Mouse (Mus musculus) erythroblast, embryonic 14.5 days (primary cell): ENCODE measurements around the gene S100a1. TPM values are rescaled to one million over a fixed set of nuclear protein-coding genes. Genes with fewer than 3 reads are reported as not detected.

Experiments
- H3K27me3 ChIP-seq: 2 replicates; pipeline ENCODE4 v1.6.1; 2012; ENCODE audit warnings: inconsistent platforms; ENCODE audit not compliant: control insufficient read depth
- H3K36me3 ChIP-seq: 2 replicates; pipeline ENCODE4 v1.6.1; 2012; ENCODE audit warnings: mild to moderate bottlenecking, inconsistent platforms; ENCODE audit not compliant: control insufficient read depth
- H3K4me1 ChIP-seq: 2 replicates; pipeline ENCODE4 v1.6.1; 2012; ENCODE audit warnings: inconsistent platforms; ENCODE audit not compliant: control insufficient read depth
- H3K4me3 ChIP-seq: replicated peaks from 2 replicates; pipeline ENCODE3; 2012; ENCODE audit warnings: moderate library complexity, mild to moderate bottlenecking, inconsistent platforms
- H3K9me3 ChIP-seq: 2 replicates; pipeline ENCODE4 v1.6.1; 2012; ENCODE audit warnings: low read length, inconsistent platforms, mixed read lengths; ENCODE audit not compliant: control insufficient read depth
- GATA1 ChIP-seq: IDR thresholded peaks from 2 replicates; pipeline ENCODE4 v1.6.1; 2012; ENCODE audit warnings: low read length, inconsistent platforms, mixed read lengths
- TAL1 ChIP-seq: IDR thresholded peaks from 3 replicates; pipeline ENCODE4 v1.6.1; 2012; ENCODE audit warnings: low read length, inconsistent platforms, mixed read lengths
- polyA plus RNA-seq: library from polyadenylated mRNA; stranded (reverse); fragments of >175 nt; gene quantifications from 2 replicates; pipeline ENCODE4 v1.2.3, GENCODE M21; 2012

Gene S100a1
- polyA plus RNA-seq, 1 experiment, result 0.15 TPM

- H3K27me3 ChIP-seq, result no peaks in the 10 kb centered on the region
- no peaks in the 10 kb centered on the region for H3K36me3 ChIP-seq
- no peak for TF ChIP-seq TAL1
- no peak for TF ChIP-seq GATA1
- H3K4me1 ChIP-seq, result no peaks in the 10 kb centered on the region
- H3K9me3 ChIP-seq, result no peaks in the 10 kb centered on the region
- H3K4me3 ChIP-seq, result peak within 1 kb of the TSS; percentile 32
Measured at GRCm38 (mm10) chr3:90537141-90537904, 23.1 kb upstream of the S100a1 start, which contains the start of gene S100a16. Gene S100a16 (plus strand): TSS chr3:90537254.

- no peaks in the 10 kb centered on the region for H3K27me3 ChIP-seq
- H3K4me1 ChIP-seq, result no peaks in the 10 kb centered on the region
- no peaks in the 10 kb centered on the region for H3K9me3 ChIP-seq
- TF ChIP-seq GATA1, result no peak
- TF ChIP-seq TAL1, result no peak
- H3K36me3 ChIP-seq, result no peaks in the 10 kb centered on the region
- H3K4me3 ChIP-seq, result no peak overlapping the region
Measured at GRCm38 (mm10) chr3:90535446-90535845, 21.3 kb upstream of the S100a1 start.

- TF ChIP-seq GATA1, result no peak
- no peak for TF ChIP-seq TAL1
- Histone ChIP-seq H3K27me3 (no peaks in the 10 kb centered on the region), H3K4me3 (no peak overlapping the region), H3K36me3 (no peaks in the 10 kb centered on the region), H3K4me1 (no peaks in the 10 kb centered on the region), H3K9me3 (no peaks in the 10 kb centered on the region)
Measured at GRCm38 (mm10) chr3:90531713-90532112, 17.5 kb upstream of the S100a1 start.

GRCm38 (mm10) chr3:90527291-90527873 lies 13.2 kb upstream of the S100a1 start:
- TF ChIP-seq GATA1 (no peak), TAL1 (no peak)
- Histone ChIP-seq H3K4me3 (no peak overlapping the region), H3K9me3 (no peaks in the 10 kb centered on the region), H3K27me3 (no peaks in the 10 kb centered on the region), H3K4me1 (no peaks in the 10 kb centered on the region; the same call in 1 of the 2 replicates), H3K36me3 (no peaks in the 10 kb centered on the region)

GRCm38 (mm10) chr3:90526580-90526979 lies 12.4 kb upstream of the S100a1 start, which contains the start of gene S100a14:
Gene S100a14 (plus strand): TSS chr3:90526856.
- TF ChIP-seq TAL1 (no peak), GATA1 (no peak)
- no peaks in the 10 kb centered on the region for H3K27me3 ChIP-seq
- no peak within 1 kb of the TSS for H3K4me3 ChIP-seq
- H3K9me3 ChIP-seq, result no peaks in the 10 kb centered on the region
- H3K4me1 ChIP-seq, result no peaks in the 10 kb centered on the region; the same call in 1 of the 2 replicates
- H3K36me3 ChIP-seq, result no peaks in the 10 kb centered on the region

GRCm38 (mm10) chr3:90526076-90526475 lies 11.9 kb upstream of the S100a1 start:
- H3K4me3 ChIP-seq, result no peak overlapping the region
- no peaks in the 10 kb centered on the region for H3K36me3 ChIP-seq
- no peak for TF ChIP-seq TAL1
- no peak for TF ChIP-seq GATA1
- H3K27me3 ChIP-seq, result no peaks in the 10 kb centered on the region
- no peaks in the 10 kb centered on the region; the same call in 1 of the 2 replicates for H3K4me1 ChIP-seq
- no peaks in the 10 kb centered on the region for H3K9me3 ChIP-seq

GRCm38 (mm10) chr3:90525421-90525820 lies 11.2 kb upstream of the S100a1 start:
- H3K27me3 ChIP-seq, result no peaks in the 10 kb centered on the region
- no peaks in the 10 kb centered on the region for H3K36me3 ChIP-seq
- no peak overlapping the region for H3K4me3 ChIP-seq
- H3K4me1 ChIP-seq, result no peaks in the 10 kb centered on the region; the same call in 1 of the 2 replicates
- TF ChIP-seq GATA1 (no peak), TAL1 (no peak)
- no peaks in the 10 kb centered on the region for H3K9me3 ChIP-seq

GRCm38 (mm10) chr3:90517711-90518110 lies 3.5 kb upstream of the S100a1 start:
- H3K9me3 ChIP-seq, result no peaks in the 10 kb centered on the region
- peaks cover 26% of the 10 kb centered on the region for H3K4me1 ChIP-seq
- no peak for TF ChIP-seq TAL1
- peaks cover 12% of the 10 kb centered on the region for H3K27me3 ChIP-seq
- H3K36me3 ChIP-seq, result no peaks in the 10 kb centered on the region
- no peak overlapping the region for H3K4me3 ChIP-seq

- no peak overlapping the region for H3K4me3 ChIP-seq
- peaks cover 26% of the 10 kb centered on the region for H3K4me1 ChIP-seq
- H3K36me3 ChIP-seq, result peaks cover 6% of the 10 kb centered on the region
- H3K27me3 ChIP-seq, result peaks cover 12% of the 10 kb centered on the region
- H3K9me3 ChIP-seq, result no peaks in the 10 kb centered on the region
- TF ChIP-seq TAL1, result no peak
- no peak for TF ChIP-seq GATA1
Measured at GRCm38 (mm10) chr3:90515789-90516188, 1.6 kb upstream of the S100a1 start.
